Mouse (Mus musculus) midbrain, embryonic 15.5 days (tissue): ENCODE measurements at regions not wholly inside any gene's neighbourhood (a gene's known extent, or its start where the extent isn't known, plus 50 kb on each side); places are given as distances from the start of the nearest gene placed in this dataset.
A peak's percentile ranks its signal among the peaks of the same experiment; 100 is the strongest.

Experiments used
- ATAC-seq: fragments of 200-750 bp; cut with Nextera tagmentation; replicated peaks from 2 replicates; pipeline ENCODE4 v1.8.0; 2017; ENCODE audit warnings: moderate TSS enrichment
- H3K27ac ChIP-seq: fragments of 300-500 bp; sonication (generic); 2 replicates; pipeline ENCODE4 v1.5.1; 2015; ENCODE audit warnings: mild to moderate bottlenecking, inconsistent platforms
- H3K27me3 ChIP-seq: fragments of 300-500 bp; sonication (generic); replicated peaks from 2 replicates; pipeline ENCODE4 v1.6.1; 2015; ENCODE audit warnings: inconsistent platforms
- H3K36me3 ChIP-seq: fragments of 300-500 bp; sonication (generic); replicated peaks from 2 replicates; pipeline ENCODE4 v1.6.1; 2015; ENCODE audit warnings: inconsistent platforms
- H3K4me1 ChIP-seq: fragments of 300-500 bp; sonication (generic); 2 replicates; pipeline ENCODE4 v1.6.1; 2015; ENCODE audit warnings: inconsistent platforms
- H3K4me2 ChIP-seq: fragments of 300-500 bp; sonication (generic); 2 replicates; pipeline ENCODE4 v1.6.1; 2015; ENCODE audit warnings: inconsistent platforms, mild to moderate bottlenecking, moderate library complexity
- H3K4me3 ChIP-seq: fragments of 300-500 bp; sonication (generic); 2 replicates; pipeline ENCODE4 v1.5.1; 2015; ENCODE audit warnings: mild to moderate bottlenecking, inconsistent platforms
- H3K9ac ChIP-seq: fragments of 300-500 bp; sonication (generic); 2 replicates; pipeline ENCODE4 v1.6.1; 2015; ENCODE audit warnings: mild to moderate bottlenecking, inconsistent platforms
- H3K9me3 ChIP-seq: fragments of 300-500 bp; sonication (generic); 2 replicates; pipeline ENCODE4 v1.6.1; 2016; ENCODE audit warnings: inconsistent platforms
- WGBS: fragments of 180-500 bp; shearing (Covaris S2); methylation state at CpG from one replicate; pipeline ENCODE4 v1.1.7; 2015; ENCODE audit warnings: mixed read lengths; 5-methylcytosine and 5-hydroxymethylcytosine counted together

- no peaks in the 10 kb centered on the region for H3K9me3 ChIP-seq
- no peak overlapping the region for H3K4me2 ChIP-seq
- no peak overlapping the region for H3K4me3 ChIP-seq
- peaks cover 11% of the 10 kb centered on the region for H3K4me1 ChIP-seq
- no peaks in the 10 kb centered on the region for H3K36me3 ChIP-seq
- no peaks in the 10 kb centered on the region for H3K27me3 ChIP-seq
- peak overlapping the region; percentile 45 for H3K27ac ChIP-seq
- 7% methylated on average over 3 of the region's 3 CpGs for WGBS
- H3K9ac ChIP-seq: no peak overlapping the region
- no peak for ATAC-seq
These were observed 585.4 kb downstream of the Cdk5rap2 start for GRCm38 (mm10) chr4:69824903-69825268.

- Histone ChIP-seq H3K4me3 (no peak overlapping the region), H3K27me3 (no peaks in the 10 kb centered on the region), H3K9ac (no peak overlapping the region), H3K9me3 (no peaks in the 10 kb centered on the region), H3K4me2 (no peak overlapping the region), H3K4me1 (peaks cover 11% of the 10 kb centered on the region), H3K36me3 (no peaks in the 10 kb centered on the region), H3K27ac (peak overlapping the region; percentile 45)
- peak; percentile 93 for ATAC-seq
- 5% methylated on average over 6 of the region's 6 CpGs for WGBS
These were observed 585.9 kb downstream of the Cdk5rap2 start for GRCm38 (mm10) chr4:69824215-69824902.

- ATAC-seq: 0 out of 2 replicates have a peak, but pooled peaks have one; percentile 12
- Histone ChIP-seq H3K4me1 (peaks cover 11% of the 10 kb centered on the region), H3K4me2 (no peak overlapping the region), H3K4me3 (no peak overlapping the region), H3K27ac (no peak overlapping the region), H3K9me3 (no peaks in the 10 kb centered on the region), H3K36me3 (no peaks in the 10 kb centered on the region), H3K9ac (no peak overlapping the region), H3K27me3 (no peaks in the 10 kb centered on the region)
- WGBS: 5% methylated on average over 1 of the region's 1 CpGs
These were observed 586.8 kb downstream of the Cdk5rap2 start for GRCm38 (mm10) chr4:69823311-69823940.

- Histone ChIP-seq H3K27ac (no peak overlapping the region), H3K4me2 (no peak overlapping the region), H3K27me3 (no peaks in the 10 kb centered on the region), H3K9ac (no peak overlapping the region), H3K4me3 (no peak overlapping the region), H3K9me3 (no peaks in the 10 kb centered on the region), H3K4me1 (peaks cover 3% of the 10 kb centered on the region), H3K36me3 (no peaks in the 10 kb centered on the region)
- 7% methylated on average over 3 of the region's 3 CpGs for WGBS
- ATAC-seq: no peak
These were observed 591.4 kb downstream of the Cdk5rap2 start for GRCm38 (mm10) chr4:69818885-69819284.

- H3K4me3 ChIP-seq: no peak overlapping the region
- H3K36me3 ChIP-seq: no peaks in the 10 kb centered on the region
- H3K4me1 ChIP-seq: no peaks in the 10 kb centered on the region
- no peaks in the 10 kb centered on the region for H3K9me3 ChIP-seq
- no peak overlapping the region for H3K9ac ChIP-seq
- no peak for ATAC-seq
- WGBS: 72% methylated on average over 7 of the region's 7 CpGs
- H3K4me2 ChIP-seq: no peak overlapping the region
- no peak overlapping the region for H3K27ac ChIP-seq
- H3K27me3 ChIP-seq: no peaks in the 10 kb centered on the region
These were observed 624.7 kb downstream of the Cdk5rap2 start for GRCm38 (mm10) chr4:69785481-69786050.

GRCm38 (mm10) chr4:69781258-69781657 lies 629.0 kb downstream of the Cdk5rap2 start:
- Histone ChIP-seq H3K9ac (no peak overlapping the region), H3K4me3 (no peak overlapping the region), H3K36me3 (no peaks in the 10 kb centered on the region), H3K9me3 (no peaks in the 10 kb centered on the region), H3K27ac (no peak overlapping the region), H3K4me1 (no peaks in the 10 kb centered on the region), H3K4me2 (no peak overlapping the region), H3K27me3 (no peaks in the 10 kb centered on the region)
- ATAC-seq: peak; percentile 84
- WGBS: 64% methylated on average over 8 of the region's 8 CpGs

GRCm38 (mm10) chr4:69761841-69762240 lies 648.4 kb downstream of the Cdk5rap2 start:
- Histone ChIP-seq H3K4me3 (no peak overlapping the region), H3K4me2 (no peak overlapping the region), H3K9me3 (no peaks in the 10 kb centered on the region), H3K36me3 (no peaks in the 10 kb centered on the region), H3K9ac (no peak overlapping the region), H3K4me1 (no peaks in the 10 kb centered on the region), H3K27ac (no peak overlapping the region), H3K27me3 (no peaks in the 10 kb centered on the region)
- ATAC-seq: no peak
- WGBS: 90% methylated on average over 3 of the region's 3 CpGs

- Histone ChIP-seq H3K27ac (no peak overlapping the region), H3K4me2 (no peak overlapping the region), H3K36me3 (no peaks in the 10 kb centered on the region), H3K27me3 (no peaks in the 10 kb centered on the region), H3K9ac (no peak overlapping the region), H3K4me1 (no peaks in the 10 kb centered on the region), H3K4me3 (no peak overlapping the region), H3K9me3 (no peaks in the 10 kb centered on the region)
- WGBS: 89% methylated on average over 2 of the region's 2 CpGs
- ATAC-seq: no peak
These were observed 650.6 kb downstream of the Cdk5rap2 start for GRCm38 (mm10) chr4:69759596-69759995.

GRCm38 (mm10) chr4:69754567-69754966 lies 655.7 kb downstream of the Cdk5rap2 start:
- WGBS: 73% methylated on average over 2 of the region's 2 CpGs
- Histone ChIP-seq H3K27ac (no peak overlapping the region), H3K4me3 (no peak overlapping the region), H3K4me1 (no peaks in the 10 kb centered on the region), H3K36me3 (no peaks in the 10 kb centered on the region), H3K9ac (no peak overlapping the region), H3K27me3 (no peaks in the 10 kb centered on the region), H3K9me3 (no peaks in the 10 kb centered on the region; the same call in 1 of the 2 replicates), H3K4me2 (no peak overlapping the region)
- no peak for ATAC-seq

- ATAC-seq: no peak
- H3K9ac ChIP-seq: no peak overlapping the region
- no peaks in the 10 kb centered on the region; the same call in 1 of the 2 replicates for H3K9me3 ChIP-seq
- WGBS: 90% methylated on average over 3 of the region's 3 CpGs
- no peak overlapping the region for H3K4me3 ChIP-seq
- H3K36me3 ChIP-seq: no peaks in the 10 kb centered on the region
- H3K27me3 ChIP-seq: no peaks in the 10 kb centered on the region
- no peak overlapping the region for H3K4me2 ChIP-seq
- no peak overlapping the region for H3K27ac ChIP-seq
- no peaks in the 10 kb centered on the region for H3K4me1 ChIP-seq
These were observed 657.2 kb downstream of the Cdk5rap2 start for GRCm38 (mm10) chr4:69753086-69753485.

GRCm38 (mm10) chr4:69739833-69740510 lies 670.3 kb downstream of the Cdk5rap2 start:
- H3K4me3 ChIP-seq: no peak overlapping the region
- no peak overlapping the region for H3K4me2 ChIP-seq
- 85% methylated on average over 7 of the region's 7 CpGs for WGBS
- H3K9me3 ChIP-seq: no peaks in the 10 kb centered on the region
- no peaks in the 10 kb centered on the region for H3K4me1 ChIP-seq
- H3K27ac ChIP-seq: no peak overlapping the region
- H3K9ac ChIP-seq: no peak overlapping the region
- no peaks in the 10 kb centered on the region for H3K36me3 ChIP-seq
- no peak for ATAC-seq
- no peaks in the 10 kb centered on the region for H3K27me3 ChIP-seq
